Mouse (Mus musculus): ENCODE results near the gene Astl.
"Not testable (repeated sequence)": the region's sequence is repeated elsewhere in the genome, so short reads cannot be mapped to it uniquely, and the experiment has no call there.

Astl gene

GRCm38 (mm10) chr2:127338416-127338815 lies at the start of gene Astl:
Gene Astl, plus strand, starts transcription at chr2:127338639.
- DNase-seq: no peak

- DNase-seq: no peak
These were observed 46.2 kb upstream of the Astl start for GRCm38 (mm10) chr2:127292250-127292649.

- no peak for DNase-seq
These were observed 41.2 kb upstream of the Astl start for GRCm38 (mm10) chr2:127297001-127297805.

- DNase-seq: no peak
These were observed 40.4 kb upstream of the Astl start for GRCm38 (mm10) chr2:127298056-127298455.

GRCm38 (mm10) chr2:127300701-127301100 lies 37.7 kb upstream of the Astl start:
- DNase-seq: no peak

- no peak for DNase-seq
These were observed 36.6 kb upstream of the Astl start for GRCm38 (mm10) chr2:127301883-127302282.

- DNase-seq: not testable (repeated sequence)
These were observed 34.2 kb upstream of the Astl start for GRCm38 (mm10) chr2:127304192-127304591.

- no peak for DNase-seq
These were observed 33.7 kb upstream of the Astl start for GRCm38 (mm10) chr2:127304609-127305210.

- DNase-seq: no peak
These were observed 32.3 kb upstream of the Astl start for GRCm38 (mm10) chr2:127306123-127306522.

- DNase-seq: no peak
These were observed 31.3 kb upstream of the Astl start for GRCm38 (mm10) chr2:127307179-127307578.

- peak; percentile 8 to 19 for DNase-seq
These were observed 29.8 kb upstream of the Astl start for GRCm38 (mm10) chr2:127308660-127309059.

- no peak for DNase-seq
These were observed 28.2 kb upstream of the Astl start for GRCm38 (mm10) chr2:127310246-127310645.

GRCm38 (mm10) chr2:127310685-127311084 lies 27.8 kb upstream of the Astl start:
- DNase-seq: no peak

GRCm38 (mm10) chr2:127311193-127311592 lies 27.2 kb upstream of the Astl start:
- DNase-seq: no peak

- DNase-seq: no peak
These were observed 25.6 kb upstream of the Astl start for GRCm38 (mm10) chr2:127312801-127313200.

GRCm38 (mm10) chr2:127313878-127314277 lies 24.6 kb upstream of the Astl start:
- DNase-seq: no peak

- no peak for DNase-seq
These were observed 23.8 kb upstream of the Astl start for GRCm38 (mm10) chr2:127314467-127315154.

GRCm38 (mm10) chr2:127315155-127315470 lies 23.3 kb upstream of the Astl start:
- no peak for DNase-seq

GRCm38 (mm10) chr2:127316431-127316830 lies 22.0 kb upstream of the Astl start:
- DNase-seq: no peak

GRCm38 (mm10) chr2:127318136-127318535 lies 20.3 kb upstream of the Astl start:
- no peak for DNase-seq

- no peak for DNase-seq
These were observed 19.4 kb upstream of the Astl start for GRCm38 (mm10) chr2:127319071-127319470.

- no peak for DNase-seq
These were observed 15.7 kb upstream of the Astl start for GRCm38 (mm10) chr2:127322671-127323285.

- no peak for DNase-seq
These were observed 14.8 kb upstream of the Astl start for GRCm38 (mm10) chr2:127323667-127324066.

GRCm38 (mm10) chr2:127324456-127324855 lies 14.0 kb upstream of the Astl start:
- DNase-seq: no peak
